Mouse (Mus musculus) stomach, postnatal 0 days (tissue): ENCODE measurements at regions not wholly inside any gene's neighbourhood (a gene's known extent, or its start where the extent isn't known, plus 50 kb on each side); places are given as distances from the start of the nearest gene placed in this dataset.

Experiments
- ATAC-seq: fragments of 200-750 bp; cut with Nextera tagmentation; 2 replicates; pipeline ENCODE4 v1.8.0; 2017; ENCODE audit not compliant: low FRiP score, low TSS enrichment
- DNase-seq: peaks from one replicate; pipeline ENCODE4 v3.0.0-alpha.2; 2016; ENCODE audit warnings: low spot score
- H3K27ac ChIP-seq: fragments of 300-500 bp; sonication (generic); replicated peaks from 2 replicates; pipeline ENCODE4 v1.5.1; 2014; ENCODE audit warnings: mild to moderate bottlenecking, control low read depth
- H3K27me3 ChIP-seq: fragments of 300-500 bp; sonication (generic); 2 replicates; pipeline ENCODE4 v1.6.1; 2014; ENCODE audit warnings: low read length; ENCODE audit not compliant: control insufficient read depth, insufficient read depth
- H3K36me3 ChIP-seq: fragments of 300-500 bp; sonication (generic); 2 replicates; pipeline ENCODE4 v1.6.1; 2014; ENCODE audit warnings: low read length, mixed read lengths; ENCODE audit not compliant: control insufficient read depth, insufficient read depth
- H3K4me1 ChIP-seq: fragments of 300-500 bp; sonication (generic); replicated peaks from 2 replicates; pipeline ENCODE4 v1.6.1; 2014; ENCODE audit warnings: antibody characterized with exemption; ENCODE audit not compliant: control insufficient read depth, insufficient read depth
- H3K4me2 ChIP-seq: fragments of 300-500 bp; sonication (generic); replicated peaks from 2 replicates; pipeline ENCODE4 v1.6.1; 2014; ENCODE audit warnings: low read depth, mild to moderate bottlenecking, control low read depth, moderate library complexity
- H3K4me3 ChIP-seq: fragments of 300-500 bp; sonication (generic); 2 replicates; pipeline ENCODE4 v1.5.1; 2014; ENCODE audit warnings: low read depth, low read length, control low read depth
- H3K9ac ChIP-seq: fragments of 300-500 bp; sonication (generic); 2 replicates; pipeline ENCODE4 v1.6.1; 2014; ENCODE audit warnings: mild to moderate bottlenecking, low read length, control low read depth, mixed read lengths
- H3K9me3 ChIP-seq: fragments of 300-500 bp; sonication (generic); 2 replicates; pipeline ENCODE4 v1.6.1; 2016; ENCODE audit warnings: low read length; ENCODE audit not compliant: control insufficient read depth
- CTCF ChIP-seq: IDR thresholded peaks from 2 replicates; pipeline ENCODE4 v1.5.1; 2016; ENCODE audit warnings: antibody characterized with exemption, low read depth, mild to moderate bottlenecking, moderate library complexity
- EP300 ChIP-seq: optimal IDR thresholded peaks from 2 replicates; pipeline ENCODE3; 2016; ENCODE audit warnings: antibody characterized with exemption
- WGBS: fragments of 180-500 bp; shearing (Covaris S2); extraction: QIAGEN DNeasy Blood & Tissue Kit; methylation state at CpG from one replicate; pipeline ENCODE4 v1.1.7; 2014; 5-methylcytosine and 5-hydroxymethylcytosine counted together

DNA sequence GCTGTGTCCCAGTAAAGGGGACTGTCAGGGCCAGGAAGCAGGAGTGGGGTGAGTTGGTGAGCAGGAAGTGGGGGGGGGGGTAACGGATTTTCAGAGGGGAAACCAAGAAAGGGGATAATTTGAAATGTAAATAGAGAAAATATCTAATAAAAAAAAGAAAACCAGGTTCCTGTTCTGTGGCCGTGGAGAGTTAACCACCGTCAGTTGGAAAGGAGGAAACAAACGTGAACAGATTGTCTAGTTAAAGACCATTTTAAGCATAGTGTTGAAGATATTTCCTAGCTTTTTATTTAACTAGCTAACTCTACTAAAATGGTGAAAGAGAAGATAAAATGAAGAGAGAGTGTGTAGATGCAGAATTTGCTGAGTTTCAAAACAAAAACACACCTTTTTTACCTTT is 254.7 kb downstream of the Gpd2 start:
- TF ChIP-seq EP300, result no peak
- TF ChIP-seq CTCF, result no peak
- H3K4me1 ChIP-seq, result no peaks in the 10 kb centered on the region
- no peak for ATAC-seq
- no peak overlapping the region for H3K9ac ChIP-seq
- H3K36me3 ChIP-seq, result no peaks in the 10 kb centered on the region
- H3K27me3 ChIP-seq, result no peaks in the 10 kb centered on the region
- 66% methylated on average over 4 of the region's 4 CpGs for WGBS
- H3K4me3 ChIP-seq, result no peak overlapping the region
- DNase-seq, result no peak
- H3K9me3 ChIP-seq, result no peaks in the 10 kb centered on the region
- no peak overlapping the region for H3K27ac ChIP-seq
- H3K4me2 ChIP-seq, result no peak overlapping the region

DNA sequence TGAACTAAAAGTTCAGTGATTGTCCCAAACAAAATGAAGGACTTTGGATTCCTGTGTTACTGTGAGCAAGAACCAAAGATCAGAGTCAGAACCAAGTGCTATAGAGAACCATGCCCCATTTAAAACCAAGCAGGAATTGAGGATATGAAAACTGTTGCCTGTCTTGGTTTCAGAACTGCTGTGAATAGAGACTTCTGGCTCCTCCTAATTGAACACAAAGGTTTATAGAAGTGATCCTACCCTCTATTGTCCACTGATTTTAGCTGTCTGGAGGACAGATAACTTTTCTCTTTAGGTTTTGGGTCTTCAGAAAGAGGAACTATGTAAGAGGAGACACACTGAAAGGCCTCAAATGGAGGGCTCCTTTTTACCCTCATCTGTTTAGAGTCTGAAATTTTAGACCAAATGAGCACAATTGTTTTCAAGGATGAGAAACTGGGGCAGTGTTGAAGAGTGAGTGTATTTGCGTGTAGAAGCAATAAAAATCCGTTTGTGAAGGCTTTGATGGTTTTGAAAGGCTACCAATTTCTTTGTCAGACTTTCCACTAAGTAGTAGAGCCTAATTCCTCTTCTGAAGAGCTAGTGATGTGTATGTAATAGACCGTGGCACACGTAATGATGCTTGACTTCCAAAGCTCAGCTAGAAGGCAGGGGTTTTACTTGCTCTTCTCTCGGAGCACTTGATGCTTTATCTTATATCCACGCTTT is 255.6 kb downstream of the Gpd2 start:
- H3K4me3 ChIP-seq, result no peak overlapping the region
- H3K9ac ChIP-seq, result no peak overlapping the region
- H3K4me2 ChIP-seq, result no peak overlapping the region
- H3K4me1 ChIP-seq, result no peaks in the 10 kb centered on the region
- no peaks in the 10 kb centered on the region for H3K27me3 ChIP-seq
- no peak for ATAC-seq
- H3K9me3 ChIP-seq, result no peaks in the 10 kb centered on the region
- no peak overlapping the region for H3K27ac ChIP-seq
- no peaks in the 10 kb centered on the region for H3K36me3 ChIP-seq
- TF ChIP-seq CTCF (no peak), EP300 (no peak)
- WGBS, result 82% methylated on average over 6 of the region's 6 CpGs
- no peak for DNase-seq

DNA sequence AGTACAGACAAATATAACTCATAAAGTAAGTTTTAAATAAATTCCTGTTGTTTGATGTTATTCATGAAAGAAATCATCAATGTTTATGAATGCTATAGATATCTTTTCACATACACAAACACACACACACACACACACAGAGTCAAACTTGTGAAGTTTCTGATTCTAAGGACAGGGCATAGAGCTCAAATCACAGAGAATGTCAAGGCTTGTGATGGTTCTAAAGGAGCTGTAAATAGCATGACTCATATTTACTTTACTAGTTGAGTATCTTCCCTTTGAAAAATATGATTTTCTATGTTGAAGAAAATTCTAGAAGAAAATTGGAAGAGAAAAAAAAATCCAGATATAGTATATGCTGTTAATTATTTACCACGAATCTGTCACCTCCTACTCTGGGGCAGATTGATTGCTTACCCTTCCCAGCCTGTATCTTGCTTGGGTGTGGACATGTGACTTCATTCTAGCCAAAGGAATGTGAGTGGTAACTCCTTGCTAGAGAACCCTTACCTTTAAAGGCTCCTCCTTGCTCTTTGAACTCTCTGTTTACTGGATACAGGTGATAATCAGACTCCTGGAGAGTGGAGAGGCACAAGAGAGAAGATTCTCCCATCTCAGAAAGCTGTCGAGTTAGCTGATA is 259.0 kb downstream of the Gpd2 start:
- H3K9me3 ChIP-seq, result no peaks in the 10 kb centered on the region
- 35% methylated on average over 2 of the region's 2 CpGs for WGBS
- DNase-seq (no peak), ATAC-seq (peak; percentile 90)
- no peaks in the 10 kb centered on the region for H3K4me1 ChIP-seq
- no peak overlapping the region for H3K4me3 ChIP-seq
- TF ChIP-seq CTCF (no peak), EP300 (no peak)
- H3K27me3 ChIP-seq, result no peaks in the 10 kb centered on the region
- H3K36me3 ChIP-seq, result no peaks in the 10 kb centered on the region
- no peak overlapping the region for H3K9ac ChIP-seq
- no peak overlapping the region for H3K27ac ChIP-seq
- H3K4me2 ChIP-seq, result no peak overlapping the region

DNA sequence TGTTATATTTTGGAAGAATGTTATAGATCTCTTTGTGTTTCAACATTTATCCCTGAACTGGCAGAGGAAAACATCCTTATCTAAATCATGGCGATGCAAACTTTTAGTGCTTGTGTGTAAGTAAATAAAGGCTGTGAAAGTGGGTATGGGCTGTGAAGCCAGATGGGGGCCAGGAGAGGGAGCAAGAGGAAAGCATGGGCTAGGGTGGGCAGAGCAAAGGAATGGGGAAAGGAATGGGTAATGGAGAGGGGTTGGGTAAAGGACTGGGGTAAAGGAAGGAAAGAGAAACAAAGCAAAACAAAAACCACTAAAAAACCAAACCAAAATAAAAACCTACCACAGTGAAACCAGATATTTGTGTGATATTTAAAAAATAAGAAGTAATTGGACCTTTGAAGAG is 260.5 kb downstream of the Gpd2 start:
- DNase-seq (no peak), ATAC-seq (no peak)
- Histone ChIP-seq H3K36me3 (no peaks in the 10 kb centered on the region), H3K4me3 (no peak overlapping the region), H3K27ac (no peak overlapping the region), H3K9me3 (no peaks in the 10 kb centered on the region), H3K4me2 (no peak overlapping the region), H3K9ac (no peak overlapping the region), H3K4me1 (no peaks in the 10 kb centered on the region), H3K27me3 (no peaks in the 10 kb centered on the region)
- 49% methylated on average over 1 of the region's 1 CpGs for WGBS
- TF ChIP-seq EP300 (no peak), CTCF (no peak)

DNA sequence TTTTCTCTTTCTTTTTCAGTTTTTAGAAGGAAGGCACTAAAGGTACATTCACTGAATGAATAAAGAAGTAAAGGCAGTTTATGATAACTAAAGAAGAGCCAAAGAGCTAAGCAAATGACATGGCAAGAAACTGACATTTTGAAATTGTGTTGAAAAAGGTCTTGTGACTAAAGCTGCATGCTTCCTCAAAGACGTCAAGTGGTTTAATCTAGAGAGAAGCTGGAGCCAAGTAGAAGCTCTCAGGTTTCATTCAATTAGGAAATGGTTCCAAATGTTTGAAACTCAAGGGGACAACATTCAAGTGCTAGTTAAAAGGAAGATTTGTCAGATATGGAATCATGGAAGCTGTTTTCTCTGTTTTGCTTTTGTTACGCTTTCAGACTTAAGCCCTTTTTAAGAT is 267.2 kb downstream of the Gpd2 start:
- no peak for ATAC-seq
- Histone ChIP-seq H3K9me3 (no peaks in the 10 kb centered on the region), H3K36me3 (no peaks in the 10 kb centered on the region), H3K9ac (no peak overlapping the region), H3K27me3 (no peaks in the 10 kb centered on the region), H3K4me2 (no peak overlapping the region), H3K4me3 (no peak overlapping the region), H3K27ac (no peak overlapping the region), H3K4me1 (no peaks in the 10 kb centered on the region)
- TF ChIP-seq EP300 (no peak), CTCF (no peak)
- no peak for DNase-seq
- 60% methylated on average over 2 of the region's 2 CpGs for WGBS

DNA sequence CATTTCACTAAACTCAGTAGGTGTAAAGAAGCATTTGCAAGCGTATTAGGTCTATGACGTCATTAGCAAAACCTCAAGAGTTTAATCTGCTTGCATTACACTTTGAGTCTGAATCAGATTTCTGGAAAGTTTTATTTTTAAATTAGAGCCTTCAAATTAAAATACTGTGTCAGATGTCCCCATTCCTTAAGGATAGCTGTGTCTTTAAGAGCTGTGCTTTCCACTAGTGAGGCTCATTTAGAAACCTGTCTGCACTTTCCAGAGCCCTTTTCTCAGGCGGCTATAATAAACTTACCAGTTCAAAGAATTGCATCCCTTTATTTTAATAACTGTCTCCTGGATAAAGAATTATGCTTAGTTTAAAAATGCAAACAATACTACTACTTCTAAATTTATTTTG is 285.0 kb downstream of the Gpd2 start:
- no peak overlapping the region for H3K27ac ChIP-seq
- no peaks in the 10 kb centered on the region for H3K36me3 ChIP-seq
- H3K27me3 ChIP-seq, result no peaks in the 10 kb centered on the region
- DNase-seq (no peak), ATAC-seq (no peak)
- 72% methylated on average over 3 of the region's 3 CpGs for WGBS
- H3K9ac ChIP-seq, result no peak overlapping the region
- TF ChIP-seq EP300 (no peak), CTCF (no peak)
- H3K4me3 ChIP-seq, result no peak overlapping the region
- no peak overlapping the region for H3K4me2 ChIP-seq
- no peaks in the 10 kb centered on the region for H3K9me3 ChIP-seq
- no peaks in the 10 kb centered on the region for H3K4me1 ChIP-seq
